Mouse (Mus musculus) CH12.LX (cell line): ENCODE data around the gene Sgsm3.

Source experiments
- CTCF ChIP-seq, 2 experiments: IDR thresholded peaks in 1 of 2; conservative IDR thresholded peaks in 1 of 2; 2 replicates each; pipeline ENCODE4 v1.5.1; 2011 to 2012; ENCODE audit warnings: low read depth in 2 of 2, low read length in 2 of 2, improper control_type of control experiment in 1 of 2, inconsistent platforms in 1 of 2, mild to moderate bottlenecking in 1 of 2, moderate library complexity in 1 of 2
- ELF1 ChIP-seq: IDR thresholded peaks from 2 replicates; pipeline ENCODE4 v1.6.1; 2014; ENCODE audit warnings: low read depth, mild to moderate bottlenecking, inconsistent platforms, low read length, improper control_type of control experiment
- EP300 ChIP-seq: IDR thresholded peaks from 2 replicates; pipeline ENCODE4 v1.6.1; 2011; ENCODE audit warnings: low read length, improper control_type of control experiment
- GABPA ChIP-seq: IDR thresholded peaks from 2 replicates; pipeline ENCODE4 v1.6.1; 2012; ENCODE audit warnings: low read depth, low read length, improper control_type of control experiment, inconsistent platforms; ENCODE audit not compliant: insufficient replicate concordance
- JUN ChIP-seq: IDR thresholded peaks from 2 replicates; pipeline ENCODE4 v1.6.1; 2011; ENCODE audit warnings: low read depth, mild to moderate bottlenecking, low read length, improper control_type of control experiment, moderate library complexity; ENCODE audit not compliant: insufficient read depth
- KAT2A ChIP-seq: IDR thresholded peaks from 2 replicates; pipeline ENCODE4 v1.6.1; 2012; ENCODE audit warnings: low read length, improper control_type of control experiment, inconsistent platforms; ENCODE audit not compliant: insufficient replicate concordance
- MAFK ChIP-seq: IDR thresholded peaks from 2 replicates; pipeline ENCODE4 v1.6.1; 2011; ENCODE audit warnings: low read length, improper control_type of control experiment; ENCODE audit not compliant: insufficient replicate concordance
- MAX ChIP-seq: IDR thresholded peaks from 2 replicates; pipeline ENCODE4 v1.6.1; 2011; ENCODE audit warnings: low read length, improper control_type of control experiment
- POLR2A ChIP-seq: IDR thresholded peaks from 2 replicates; pipeline ENCODE4 v1.6.1; 2011; ENCODE audit warnings: low read depth, mild to moderate bottlenecking, improper control_type of control experiment, low read length
- POLR2AphosphoS2 ChIP-seq: IDR thresholded peaks from 2 replicates; pipeline ENCODE4 v1.6.1; 2011; ENCODE audit warnings: low read depth, low read length, improper control_type of control experiment
- RCOR1 ChIP-seq: conservative IDR thresholded peaks from 2 replicates; pipeline ENCODE4 v1.6.1; 2012; ENCODE audit warnings: low read depth, mild to moderate bottlenecking, inconsistent platforms, low read length, improper control_type of control experiment
- ZKSCAN1 ChIP-seq: IDR thresholded peaks from 2 replicates; pipeline ENCODE4 v1.6.1; 2012; ENCODE audit warnings: low read depth, inconsistent platforms, low read length, improper control_type of control experiment, borderline replicate concordance
- ZNF384 ChIP-seq: IDR thresholded peaks from 2 replicates; pipeline ENCODE4 v1.6.1; 2012; ENCODE audit warnings: low read depth, low read length, improper control_type of control experiment, inconsistent platforms

DNA sequence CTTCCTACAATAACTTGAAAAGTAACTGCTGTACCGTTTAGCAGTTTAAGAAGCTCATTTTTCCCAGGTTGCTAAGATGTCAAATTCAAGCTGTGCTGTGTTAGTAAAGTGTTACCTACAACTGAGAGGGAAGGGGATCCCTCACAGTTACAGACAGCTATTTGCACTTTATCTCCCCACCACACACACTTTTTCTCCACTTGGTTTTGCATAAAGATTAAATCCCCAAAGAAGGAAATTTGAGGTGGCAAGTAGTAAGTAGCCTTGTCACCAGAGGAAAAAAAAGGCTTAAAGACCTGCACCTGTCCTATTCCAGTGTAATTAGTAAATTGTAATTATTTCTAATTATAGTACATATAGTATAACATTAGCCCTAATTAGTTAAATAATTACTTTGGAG is 19.5 kb downstream of the Sgsm3 start:
- TF ChIP-seq CTCF (conservative IDR thresholded peaks at IDR 0.05 in 1 of 2, IDR thresholded peaks at IDR 0.05 in 1 of 2; ENCODE audit: low read depth in 2 of 2, low read length in 2 of 2) (no peak), JUN (no peak), ZKSCAN1 (no peak), RCOR1 (no peak), MAFK (no peak), GABPA (no peak), POLR2A (no peak), KAT2A (no peak), ZNF384 (no peak), ELF1 (no peak), POLR2AphosphoS2 (no peak), EP300 (no peak), MAX (no peak)
